Mouse (Mus musculus): ENCODE data around the gene Speer4b.

GRCm38 (mm10) chr5:27457686-27458085 is 43.6 kb downstream of the Speer4b start:
- TF ChIP-seq GATA1 (IDR thresholded peaks at IDR 0.05; ENCODE audit: borderline replicate concordance, low read length) (no peak), FLI1 (IDR thresholded peaks at IDR 0.05; ENCODE audit: low read length) (no peak)

Measured in megakaryocyte, embryonic 14.5 days (primary cell).